Mouse (Mus musculus) T-helper 17 cell (primary cell): Measurements from ENCODE around the gene Fam83d.

ENCODE experiments used
- in situ Hi-C, 2 experiments: fragments of 300-600 bp; cut with MboI, MseI; formaldehyde crosslinking; loops; 1 replicate in 1 of 2; 2 replicates in 1 of 2; pipeline ENCODE4 v1.15.1; 2025; ENCODE audit warnings: high pct_unique_total_duplicates in 2 of 2

Fam83d gene

DNA sequence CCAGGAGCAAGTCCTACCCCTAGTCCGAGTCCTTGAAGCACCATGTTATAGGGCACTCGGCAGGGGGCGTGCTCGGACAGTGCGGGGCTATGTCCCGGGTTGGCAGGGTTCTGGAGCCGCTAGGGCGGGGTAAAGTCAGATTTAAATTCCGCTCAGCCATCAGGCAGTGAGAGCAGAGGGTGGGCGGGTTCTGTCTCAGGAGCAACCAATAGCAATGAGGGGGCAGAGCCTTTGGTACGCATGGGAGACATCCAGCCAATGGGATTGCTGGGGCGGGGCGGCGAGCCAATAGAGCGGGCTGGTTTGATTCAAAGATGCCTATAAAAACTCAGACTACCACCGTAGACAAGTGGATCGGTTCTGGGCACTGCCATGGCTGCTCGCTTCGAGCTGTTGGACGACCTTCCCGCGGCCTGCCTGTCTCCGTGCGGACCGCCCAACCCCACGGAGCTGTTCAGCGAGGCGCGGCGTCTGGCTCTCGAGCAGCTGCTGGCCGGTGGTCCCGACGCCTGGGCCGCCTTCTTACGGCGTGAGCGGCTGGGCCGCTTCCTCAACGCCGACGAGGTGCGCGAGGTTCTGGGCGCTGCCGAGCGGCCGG lies at the start of gene Fam83d:
Gene Fam83d (plus strand): TSS at position 352 of the 598 bp plus-strand sequence.
- in situ Hi-C loops = no loop called here

DNA sequence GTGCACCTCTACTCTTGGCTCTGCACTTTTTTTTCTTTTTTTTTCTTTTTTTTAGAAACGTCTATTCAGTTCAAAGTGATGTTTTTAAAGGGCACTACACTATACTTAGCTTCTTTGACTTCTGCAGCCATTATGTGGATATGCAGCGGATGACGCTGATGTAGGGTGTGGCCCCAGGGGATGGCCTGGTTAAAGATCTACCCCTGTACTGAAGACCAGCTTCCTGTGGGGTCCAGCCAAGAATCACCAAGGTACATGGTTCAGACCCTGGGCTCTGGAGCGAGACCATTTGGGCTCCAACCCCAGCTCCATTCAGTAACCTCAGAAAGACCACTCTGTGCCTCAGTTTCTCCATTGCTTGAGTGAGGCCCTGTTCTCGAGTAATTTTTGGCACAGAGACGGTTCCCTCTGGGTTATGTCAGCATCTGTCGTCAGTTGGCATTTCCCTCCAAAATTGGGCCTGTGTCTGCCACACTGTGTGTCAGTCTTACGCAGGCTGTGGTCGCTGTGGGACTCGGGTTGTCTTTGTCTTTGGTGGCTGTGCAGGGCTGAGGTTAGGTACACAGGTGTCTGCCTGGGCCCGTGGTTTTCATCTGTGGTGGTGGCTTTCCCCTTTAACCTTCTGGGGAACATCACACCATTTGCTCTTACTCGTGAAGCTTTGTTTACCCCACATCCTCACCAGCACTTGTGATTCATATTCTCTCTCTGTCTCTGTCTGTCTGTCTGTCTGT lies 48.9 kb upstream of the Fam83d start:
- in situ Hi-C loops = no loop called here

- in situ Hi-C loops = no loop called here
These were observed 47.0 kb upstream of the Fam83d start for GRCm38 (mm10) chr2:158720715-158721370.

GRCm38 (mm10) chr2:158721481-158721880 lies 46.4 kb upstream of the Fam83d start:
- in situ Hi-C loops = no loop called here

DNA sequence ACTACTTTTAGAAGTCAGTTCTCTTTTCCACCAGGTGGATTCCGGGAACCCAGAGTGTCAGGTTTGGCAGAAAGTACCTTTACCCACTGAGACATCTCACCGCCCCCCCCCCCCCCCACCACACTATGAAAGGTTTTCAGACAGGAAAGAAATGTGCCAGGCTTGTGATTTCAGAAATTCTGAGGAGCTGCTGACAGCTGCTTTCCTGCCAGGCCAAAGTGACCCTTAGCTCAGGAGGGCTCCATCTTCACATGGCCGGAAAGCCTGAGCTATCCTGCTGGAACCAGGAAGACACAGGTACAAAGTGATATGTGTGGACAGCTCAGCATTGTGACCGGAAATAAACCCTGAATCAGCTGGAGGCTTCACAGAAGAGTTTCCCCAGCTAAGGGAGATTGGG lies 45.8 kb upstream of the Fam83d start:
- in situ Hi-C loops = no loop called here

DNA sequence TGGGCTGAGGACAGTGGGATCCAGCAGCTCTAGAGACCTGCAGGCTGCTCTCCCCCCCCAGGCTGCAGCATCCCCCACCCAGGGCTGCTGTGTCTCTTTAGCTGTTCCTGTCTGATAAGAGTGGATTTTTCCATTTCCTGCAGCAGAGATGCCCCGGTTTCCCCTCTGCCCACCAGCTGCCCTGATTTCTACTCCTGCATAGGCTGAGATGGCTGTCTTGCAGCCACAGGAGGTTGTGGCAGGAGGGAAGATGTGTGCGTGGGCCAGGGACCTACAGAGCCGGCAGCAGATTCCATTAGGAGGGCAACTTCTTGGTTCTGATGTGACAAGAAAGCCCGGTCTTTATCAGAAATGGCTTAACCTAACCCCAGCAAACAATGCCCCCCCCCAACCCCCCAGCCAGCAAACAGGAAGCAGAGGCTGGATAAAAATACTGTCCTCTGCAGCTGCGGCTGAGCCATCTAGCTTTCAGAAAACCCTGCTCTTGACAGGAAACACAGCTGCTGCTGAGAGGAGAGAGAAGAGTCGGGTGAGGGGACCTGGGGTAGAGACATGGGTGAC lies 44.8 kb upstream of the Fam83d start:
- in situ Hi-C loops = no loop called here

DNA sequence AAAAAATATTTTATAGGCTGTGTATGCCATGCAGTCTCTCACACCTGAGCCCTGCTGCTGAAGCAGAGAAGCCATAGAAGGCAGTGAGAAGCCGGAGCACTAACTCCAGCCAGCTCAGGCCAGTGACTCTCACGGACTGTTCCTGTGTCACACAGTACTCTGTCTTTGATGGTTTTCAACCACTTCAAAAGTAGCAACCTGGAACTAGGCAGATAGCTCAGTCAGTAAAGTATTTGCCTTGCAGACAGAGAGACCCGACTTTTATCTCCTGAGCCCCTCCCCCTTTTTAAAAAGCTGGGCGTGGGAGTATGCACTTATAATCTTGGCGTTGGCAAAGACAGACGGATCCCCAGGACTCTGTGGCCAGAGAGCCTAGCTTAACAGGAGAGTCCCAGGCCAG lies 44.1 kb upstream of the Fam83d start:
- in situ Hi-C loops = no loop called here

DNA sequence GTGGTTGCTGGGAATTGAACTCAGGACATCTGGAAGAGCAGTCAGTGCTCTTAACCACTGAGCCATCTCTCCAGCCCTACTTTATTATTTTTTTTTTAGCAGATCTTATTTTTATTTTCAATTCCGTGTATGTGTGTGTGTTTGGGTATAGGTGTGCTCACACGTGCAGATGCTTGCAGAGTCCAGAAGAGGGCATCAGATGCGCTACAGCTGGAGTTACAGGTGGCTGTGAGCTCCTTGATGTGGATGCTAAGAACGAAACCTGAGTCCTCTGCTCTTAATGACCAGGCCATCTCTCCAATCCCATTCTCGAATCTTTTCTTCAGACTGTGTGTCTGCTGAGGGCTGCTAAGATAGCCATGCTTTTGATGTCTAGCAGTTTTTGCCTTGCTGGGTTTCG lies 41.6 kb upstream of the Fam83d start:
- in situ Hi-C loops = loop anchor here in 1 of 2 experiments (25.0 kb wide), 1 partner anchor 564 kb away; no protein-coding TSS in a partner anchor

- in situ Hi-C loops = loop anchor here in 1 of 2 experiments (25.0 kb wide), 1 partner anchor 566 kb away; no protein-coding TSS in a partner anchor
These were observed 39.7 kb upstream of the Fam83d start for GRCm38 (mm10) chr2:158728061-158728815.

DNA sequence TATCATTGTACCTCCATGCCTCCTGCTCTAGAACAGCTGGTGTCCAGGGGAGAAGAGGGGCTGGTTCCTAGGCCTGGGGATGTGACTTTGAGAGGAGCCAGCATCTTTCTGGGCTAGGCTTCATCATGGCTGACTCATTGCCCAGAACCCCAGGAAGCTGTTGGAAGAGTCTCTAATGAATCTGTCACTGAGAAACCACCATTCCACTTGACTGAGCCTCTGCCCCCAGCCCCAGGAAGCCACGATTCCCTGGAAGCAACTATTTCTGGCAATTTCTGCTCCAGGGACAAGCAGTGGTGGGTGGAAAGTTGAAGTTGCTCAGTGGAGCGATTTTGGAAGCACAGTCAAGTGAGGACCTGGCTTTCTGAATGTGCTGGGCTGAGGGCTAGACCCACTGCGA lies 37.0 kb upstream of the Fam83d start:
- in situ Hi-C loops = loop anchor here in 1 of 2 experiments (25.0 kb wide), 1 partner anchor 569 kb away; no protein-coding TSS in a partner anchor

DNA sequence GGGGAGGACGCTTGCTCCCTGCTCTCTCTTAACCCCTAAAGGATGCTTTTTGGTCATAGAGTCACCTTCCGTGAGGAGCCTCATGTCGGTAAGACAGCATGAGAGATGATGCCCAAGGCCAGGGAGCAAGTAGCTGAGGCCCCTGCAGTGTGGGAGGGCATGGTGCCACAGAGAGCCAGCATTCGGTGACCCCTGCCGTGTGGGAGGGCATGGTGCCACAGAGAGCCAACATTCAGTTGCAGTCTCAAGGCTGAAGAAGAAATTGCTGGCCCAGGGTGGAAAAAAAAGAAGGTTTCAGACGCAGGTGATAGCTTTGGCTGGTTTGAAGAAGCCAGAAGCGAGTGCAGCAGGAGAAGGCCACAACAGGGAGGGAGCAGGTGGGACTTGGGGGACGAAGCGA lies 35.4 kb upstream of the Fam83d start:
- in situ Hi-C loops = loop anchor here in 1 of 2 experiments (25.0 kb wide), 1 partner anchor 570 kb away; no protein-coding TSS in a partner anchor

DNA sequence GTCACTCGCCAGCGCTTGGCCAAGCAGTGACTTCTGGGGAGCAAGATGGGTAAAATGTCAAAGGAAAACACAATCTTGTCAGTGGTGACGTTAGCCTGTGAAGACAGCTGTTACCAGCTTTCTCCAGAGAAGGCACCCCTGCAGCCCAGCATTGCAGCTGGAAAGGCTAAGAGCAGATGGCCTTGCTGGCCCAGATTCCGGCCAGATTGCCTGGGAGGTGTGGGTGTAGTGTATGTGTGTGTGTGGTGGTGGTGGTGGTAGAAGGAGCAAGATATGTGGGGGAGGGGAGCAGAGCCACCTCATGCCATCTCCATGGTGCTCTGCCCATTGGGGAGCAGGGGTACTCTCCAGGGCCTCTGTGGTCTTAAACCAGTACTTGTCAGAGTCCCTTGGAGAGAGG lies 34.8 kb upstream of the Fam83d start:
- in situ Hi-C loops = loop anchor here in 1 of 2 experiments (25.0 kb wide), 1 partner anchor 571 kb away; no protein-coding TSS in a partner anchor

DNA sequence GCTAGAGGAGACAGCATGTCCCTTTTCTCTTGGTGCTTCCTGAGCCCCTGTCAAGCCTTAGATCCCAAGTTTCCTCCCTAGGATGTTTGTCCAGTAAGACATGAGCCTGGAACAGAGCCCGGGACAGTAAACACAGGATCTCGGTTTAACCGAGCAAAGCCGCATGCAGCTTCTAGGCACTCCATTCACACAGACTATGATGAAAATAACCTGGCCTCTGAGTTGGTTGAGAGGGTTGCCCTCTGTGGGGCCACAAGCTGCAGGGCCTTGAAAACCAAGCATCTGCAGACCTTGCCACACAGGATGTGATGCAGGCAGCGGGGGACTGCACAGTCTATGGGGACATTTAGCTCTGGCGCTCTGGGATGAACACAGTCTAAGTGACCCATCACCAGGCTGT lies 34.0 kb upstream of the Fam83d start:
- in situ Hi-C loops = loop anchor here in 1 of 2 experiments (25.0 kb wide), 1 partner anchor 572 kb away; no protein-coding TSS in a partner anchor

DNA sequence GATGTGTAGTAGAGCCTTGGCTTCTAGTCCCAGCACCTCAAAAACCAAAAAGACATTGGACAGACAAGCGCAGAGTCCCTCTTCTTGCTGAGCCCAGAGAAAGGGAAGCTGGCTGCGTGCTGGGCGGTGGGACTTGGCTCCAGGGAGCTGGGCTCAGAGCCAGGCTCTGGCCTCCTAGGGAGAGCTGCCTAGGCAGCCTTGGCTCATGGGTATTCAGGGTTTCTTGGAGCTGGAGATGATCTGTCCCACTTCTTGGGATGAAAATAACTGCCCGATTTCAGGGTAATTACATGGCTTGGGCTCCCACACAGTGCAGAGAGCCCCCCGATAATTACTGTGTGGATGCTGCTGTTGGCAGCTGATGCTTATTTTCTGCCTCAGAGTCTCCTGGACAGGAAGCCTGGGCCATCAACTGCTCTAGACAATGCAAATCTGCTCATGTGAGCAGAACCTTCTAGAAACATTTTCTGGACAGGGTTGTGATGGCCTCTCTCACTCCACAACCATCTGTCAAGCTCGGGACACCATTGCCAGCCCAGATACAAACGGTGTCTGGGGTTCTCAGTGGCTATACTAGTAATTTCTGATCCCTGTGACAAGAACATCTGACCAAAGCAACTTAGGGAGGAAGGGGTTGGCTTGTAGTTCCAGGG lies 33.3 kb upstream of the Fam83d start:
- in situ Hi-C loops = loop anchor here in 1 of 2 experiments (5.0 to 25.0 kb wide), 2 partner anchors 67 to 572 kb away; partner anchors contain the start of gene Ppp1r16b

DNA sequence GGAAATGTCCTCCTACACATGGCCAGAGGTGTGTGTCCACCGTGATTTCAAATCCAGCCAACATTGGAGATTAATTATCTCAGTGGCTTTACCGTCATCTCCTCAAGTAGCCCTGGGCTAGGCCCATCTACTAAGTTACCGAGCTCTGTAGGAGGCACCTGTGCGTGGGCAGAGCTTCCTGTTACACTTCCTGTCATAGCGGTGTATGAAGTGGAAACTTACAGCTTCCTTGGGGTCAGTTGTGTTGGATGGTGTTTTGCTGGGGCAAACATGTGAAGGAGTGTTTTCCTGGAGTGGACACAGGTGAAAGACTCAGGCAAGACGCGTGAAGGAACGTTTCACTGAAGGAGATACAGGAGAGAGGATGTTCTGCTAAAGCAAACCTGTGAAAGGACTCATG lies 32.6 kb upstream of the Fam83d start:
- in situ Hi-C loops = loop anchor here in 1 of 2 experiments (5.0 to 25.0 kb wide), 2 partner anchors 68 to 573 kb away; partner anchors contain the start of gene Ppp1r16b

DNA sequence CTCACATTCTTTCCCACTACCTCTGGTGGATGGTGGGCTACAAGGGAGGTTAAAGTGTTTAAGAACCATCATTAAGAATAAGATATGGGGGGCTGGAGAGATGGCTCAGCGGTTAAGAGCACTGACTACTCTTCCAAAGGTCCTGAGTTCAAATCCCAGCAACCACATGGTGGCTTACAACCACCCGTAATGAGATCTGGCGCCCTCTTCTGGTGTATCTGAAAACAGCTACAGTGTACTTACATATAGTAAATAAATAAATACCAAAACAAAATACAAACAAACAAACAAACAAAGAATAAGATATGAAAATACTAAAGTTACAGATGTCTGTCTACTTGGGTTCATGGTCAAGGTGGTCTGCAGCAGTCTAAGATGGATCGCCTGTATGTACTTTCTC lies 31.6 kb upstream of the Fam83d start:
- in situ Hi-C loops = loop anchor here in 1 of 2 experiments (5.0 to 25.0 kb wide), 2 partner anchors 69 to 574 kb away; partner anchors contain the start of gene Ppp1r16b

DNA sequence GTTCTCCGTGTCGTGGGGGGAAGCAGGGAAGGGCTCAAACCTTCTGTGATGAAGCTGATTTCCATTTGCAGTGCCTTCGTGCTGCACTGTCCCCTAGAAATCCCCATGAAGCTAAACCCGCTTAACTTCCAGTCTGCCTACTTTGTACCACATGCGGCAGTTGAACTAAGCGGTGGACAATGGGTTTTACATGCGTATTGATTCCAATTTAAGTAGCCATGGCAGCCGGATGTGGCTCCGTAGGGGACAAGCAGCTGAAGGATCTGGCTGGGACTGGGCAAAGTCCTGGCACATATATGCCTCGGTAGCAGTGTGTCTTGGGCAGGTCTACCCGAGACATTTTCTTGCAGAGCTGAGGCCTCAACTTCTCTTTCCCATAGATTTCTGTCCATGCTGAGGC lies 29.3 kb upstream of the Fam83d start:
- in situ Hi-C loops = loop anchor here in 1 of 2 experiments (5.0 to 25.0 kb wide), 2 partner anchors 71 to 576 kb away; partner anchors contain the start of gene Ppp1r16b

DNA sequence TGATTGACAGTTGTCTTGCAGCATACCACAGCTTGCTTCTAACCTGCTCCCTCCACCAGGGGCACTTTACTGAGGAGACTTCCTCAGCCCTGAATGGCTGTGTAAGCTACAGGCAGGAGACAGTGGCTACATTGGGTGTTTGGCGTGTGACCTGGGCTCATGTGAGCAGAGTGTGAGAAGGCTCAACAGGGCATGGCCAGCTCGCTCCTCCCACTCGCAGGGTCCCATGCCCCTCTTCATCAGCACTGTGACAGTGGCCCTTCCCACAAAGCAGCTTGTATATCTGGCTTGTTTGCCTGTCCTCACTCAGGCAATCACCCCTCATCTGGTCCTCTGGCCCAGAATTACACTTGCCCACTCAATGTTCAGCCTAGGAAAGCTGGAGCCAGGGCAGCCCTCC lies 28.8 kb upstream of the Fam83d start:
- in situ Hi-C loops = loop anchor here in 1 of 2 experiments (5.0 to 25.0 kb wide), 2 partner anchors 72 to 577 kb away; partner anchors contain the start of gene Ppp1r16b

DNA sequence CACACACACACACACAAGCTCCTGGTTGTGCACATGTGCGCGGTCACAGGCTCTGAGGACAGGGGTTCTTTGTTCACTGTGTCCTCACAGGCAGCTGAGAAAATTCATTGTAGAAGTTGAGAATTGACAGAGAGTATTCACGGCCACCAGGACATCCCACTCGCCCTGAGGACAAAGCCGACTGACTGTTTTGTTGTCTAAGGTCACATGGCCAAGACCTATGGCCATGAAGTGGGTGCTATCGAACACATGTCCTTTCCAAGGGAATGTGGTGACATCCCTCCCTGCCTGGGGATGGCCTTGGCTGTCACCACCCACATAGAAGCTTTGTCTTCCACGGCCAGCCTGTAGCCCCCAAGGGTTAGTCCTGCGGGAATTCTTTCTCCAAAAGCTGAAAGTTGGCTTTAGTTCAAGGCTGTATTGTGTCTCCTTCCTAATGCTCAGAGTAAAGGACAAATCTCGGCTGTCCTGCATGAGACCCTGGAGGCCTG lies 26.8 kb upstream of the Fam83d start:
- in situ Hi-C loops = loop anchor here in 1 of 2 experiments (25.0 kb wide), 1 partner anchor 579 kb away; no protein-coding TSS in a partner anchor

DNA sequence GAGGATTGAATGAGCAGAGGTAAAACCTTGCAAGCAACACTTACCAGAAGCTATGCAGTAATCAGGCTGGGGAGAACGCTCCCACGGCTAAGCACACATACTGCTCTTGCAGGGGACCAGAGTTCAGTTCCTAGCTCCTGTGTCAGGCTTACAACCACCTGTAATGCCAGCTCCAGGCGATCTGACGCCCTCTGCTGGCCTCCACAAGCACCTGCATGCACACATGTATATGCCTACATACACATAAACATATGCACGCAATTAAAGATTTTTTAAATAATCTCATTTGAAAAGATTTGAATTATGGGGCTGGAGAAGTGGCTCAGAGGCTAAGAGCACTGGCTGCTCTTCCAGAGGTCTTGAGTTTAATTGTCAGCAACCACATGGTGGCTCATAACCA lies 25.5 kb upstream of the Fam83d start:
- in situ Hi-C loops = loop anchor here in 1 of 2 experiments (25.0 kb wide), 1 partner anchor 580 kb away; no protein-coding TSS in a partner anchor
